In genomic region chr17:79714368-79714895, GRCm38 (mm10) we compare ENCODE assay signal across 8 mouse cellular contexts. TPM values are rescaled to one million over a fixed set of nuclear protein-coding genes. Genes with fewer than 3 reads are reported as not detected.
A peak's percentile ranks its signal among the peaks of the same experiment; 100 is the strongest.
DNase-seq lines count a peak whose midpoint lies in the region; ATAC-seq and TF ChIP-seq lines count a peak whose summit lies in the region.
"Had no signal": no experiment of that assay in that cellular context is flagged by ENCODE, and none has a peak within 500 bp of the region (broad histone marks: within the 10 kb centered on the region; RNA-seq: fewer than 3 reads in every experiment).

No protein-coding gene starts in this region.

- DNase-seq in R1 (ENCODE audit: low read depth, low spot score), result peak; percentile 13
- peak; percentile 43 for DNase-seq in midbrain, embryonic 10.5 days (ENCODE audit: low spot score)
- DNase-seq in adrenal gland, postnatal 25 days, result no peak
- no peak for DNase-seq in cerebellum, adult 18-20 months
- no peak for DNase-seq in adrenal gland, postnatal 10 days

- peaks cover 16% of the 10 kb centered on the region for H3K9me3 ChIP-seq in E14TG2a.4 (ENCODE audit: low read length)
- H3K9me3 ChIP-seq in heart, embryonic 16.5 days (replicated peaks; ENCODE audit: control insufficient read depth, low read length), result no peaks in the 10 kb centered on the region
- no peaks in the 10 kb centered on the region for H3K9me3 ChIP-seq in midbrain, embryonic 10.5 days (replicated peaks)

- peaks cover 87% of the 10 kb centered on the region for H3K27me3 ChIP-seq in E14TG2a.4 (ENCODE audit: insufficient read depth, low read length)
- peaks cover 51% of the 10 kb centered on the region for H3K27me3 ChIP-seq in heart, embryonic 16.5 days (ENCODE audit: control insufficient read depth, insufficient read depth, low read length)
- peaks cover 96% of the 10 kb centered on the region for H3K27me3 ChIP-seq in midbrain, embryonic 10.5 days (ENCODE audit: low read depth, poor library complexity, severe bottlenecking)

- 2% methylated on average over 16 of the region's 16 CpGs for WGBS in heart, embryonic 16.5 days
- 1% methylated on average over 16 of the region's 16 CpGs for WGBS in midbrain, embryonic 10.5 days

- peaks cover 44% of the 10 kb centered on the region for H3K4me1 ChIP-seq in E14TG2a.4 (replicated peaks; ENCODE audit: low read depth, low read length)
- H3K4me1 ChIP-seq in heart, embryonic 16.5 days (ENCODE audit: control insufficient read depth, insufficient read depth, low read length), result peaks cover 24% of the 10 kb centered on the region
- peaks cover 47% of the 10 kb centered on the region for H3K4me1 ChIP-seq in midbrain, embryonic 10.5 days

- peak overlapping the region; percentile 76 for H3K4me3 ChIP-seq in E14TG2a.4 (replicated peaks; ENCODE audit: low read length)
- H3K4me3 ChIP-seq in heart, embryonic 16.5 days (ENCODE audit: low read length), result peak overlapping the region; percentile 54
- peak overlapping the region; percentile 63 for H3K4me3 ChIP-seq in midbrain, embryonic 10.5 days

- ATAC-seq in heart, embryonic 16.5 days (replicated peaks; ENCODE audit: extremely low read depth, insufficient read depth, low FRiP score), result no peak

- peak overlapping the region; percentile 44; the same call in 1 of the 2 replicates for H3K9ac ChIP-seq in heart, embryonic 16.5 days (ENCODE audit: low read length)

- H3K4me2 ChIP-seq in heart, embryonic 16.5 days (ENCODE audit: low read depth, low read length), result peak overlapping the region; percentile 92

- no peaks in the 10 kb centered on the region for H3K36me3 ChIP-seq in E14TG2a.4 (ENCODE audit: insufficient read depth, low read length)
- H3K36me3 ChIP-seq in heart, embryonic 16.5 days (ENCODE audit: control insufficient read depth, insufficient read depth), result no peaks in the 10 kb centered on the region
- H3K36me3 ChIP-seq in midbrain, embryonic 10.5 days, result no peaks in the 10 kb centered on the region

- no peak overlapping the region for H3K27ac ChIP-seq in heart, embryonic 16.5 days (ENCODE audit: low read length)
- H3K27ac ChIP-seq in midbrain, embryonic 10.5 days (replicated peaks), result peak overlapping the region; percentile 81; the same call in 1 of the 2 replicates

- TF ChIP-seq CTCF in E14TG2a.4 (conservative IDR thresholded peaks at IDR 0.05; ENCODE audit: low read length), result no peak

RNA-seq across cellular contexts. Expression of gene Cyp1b1, which starts 0.4 kb away (rescaled TPM):
- 2.0 and 2.4 TPM in 2 replicates for polyA plus RNA-seq in heart, embryonic 16.5 days (2015; fragmentation: Nextera tagmentation; extraction: Ambion mirVana)
- polyA plus RNA-seq in midbrain, embryonic 10.5 days (2016; fragmentation: Nextera tagmentation; extraction: Ambion mirVana), result 1.5 and 1.7 TPM in 2 replicates
- total RNA-seq in adrenal gland, postnatal 25 days (2021), result 18.0 and 23.3 TPM in 2 replicates
- total RNA-seq in adrenal gland, postnatal 10 days (2021), result 10 to 100 TPM; 21.3 to 27.9 TPM
- total RNA-seq: neutrophil, adult 5-6 weeks had no signal

Comparison
In these comparisons a context has a peak if more than half of its experiments do, and no peak if none do; other contexts are left out.
1. DNase-seq: peak in R1 (single experiment) and midbrain, embryonic 10.5 days (single experiment); none in adrenal gland, postnatal 25 days (single experiment), cerebellum, adult 18-20 months (0 of 2) and adrenal gland, postnatal 10 days (single experiment).
2. Peak in every context shown above with its lines, with median percentiles within 50 percentile points of each other: H3K4me3 ChIP-seq.